Mouse (Mus musculus) layer of hippocampus, postnatal 10 days (tissue): ENCODE data around the gene 1700024P04Rik. TPM values are rescaled to one million over a fixed set of nuclear protein-coding genes. Genes with fewer than 3 reads are reported as not detected.

Experiments used
- DNase-seq, 2 experiments: peaks; one replicate each; pipeline ENCODE4 v3.0.0; 2021; ENCODE audit warnings: low spot score in 2 of 2
- total RNA-seq, 2 experiments: library from RNA; stranded (reverse); gene quantifications; 2 replicates each; pipeline ENCODE4 v1.2.3; 2021

1700024P04Rik gene
- total RNA-seq, 2 experiments from 2014 or later, result not detected

DNA sequence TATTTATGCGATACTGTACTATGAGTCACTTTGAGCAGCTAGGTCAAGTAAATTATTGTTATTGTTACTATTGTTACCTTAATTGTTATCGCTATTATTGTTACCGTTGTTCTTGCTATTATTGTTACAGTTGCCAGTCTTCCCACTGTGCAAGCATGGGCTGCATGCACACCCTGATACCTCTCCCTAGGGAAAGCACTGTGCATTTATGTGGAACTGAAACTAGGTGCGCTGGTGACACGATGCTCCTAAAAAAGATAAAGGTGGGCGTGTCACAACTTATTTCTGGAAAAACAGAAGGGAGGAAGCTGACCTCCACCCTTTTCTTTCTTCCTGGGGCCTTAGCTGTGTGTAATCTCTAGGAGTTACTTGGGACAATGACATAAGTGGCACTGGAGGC is 16.4 kb downstream of the 1700024P04Rik start:
- DNase-seq, result no peak

DNA sequence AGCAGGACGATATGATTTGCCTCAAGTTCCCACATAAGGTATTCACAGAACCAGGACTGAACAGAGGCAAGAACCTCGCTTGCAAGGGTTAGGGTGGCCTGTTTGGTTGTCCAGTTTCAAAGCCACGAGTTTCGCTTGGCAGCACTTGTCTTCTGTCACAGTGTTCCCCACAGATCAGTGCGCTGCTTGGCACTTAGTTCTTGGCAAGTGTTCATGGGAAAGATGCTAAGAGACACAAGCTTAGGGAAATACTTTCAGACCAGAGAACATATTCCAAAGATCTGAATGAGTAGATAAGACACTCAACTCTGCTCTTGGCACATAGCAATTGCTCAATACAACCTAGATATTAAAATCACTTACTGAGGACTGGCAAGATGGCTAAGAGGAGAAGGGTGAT is 17.8 kb downstream of the 1700024P04Rik start:
- peak in 1 of 2 experiments; percentile 6 for DNase-seq

DNA sequence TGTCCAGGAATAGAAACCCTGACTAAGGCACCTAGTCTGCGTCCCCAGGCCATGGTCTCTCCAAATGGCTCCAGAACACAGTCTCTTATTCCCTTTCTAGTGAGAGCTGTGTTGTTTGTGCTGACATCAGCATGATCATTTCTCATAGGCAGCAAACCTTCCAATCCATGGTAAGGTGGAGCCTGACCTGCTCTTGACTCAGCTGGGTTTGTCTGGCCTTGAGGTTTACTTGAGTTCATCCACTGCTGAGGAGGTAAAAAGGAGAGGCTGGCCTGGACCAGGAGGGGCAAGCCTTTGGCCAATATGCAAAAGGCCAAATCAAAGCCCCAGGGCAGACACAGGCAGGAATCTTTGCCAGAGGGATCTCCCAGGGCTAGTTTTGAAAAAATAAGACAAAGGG is 20.8 kb downstream of the 1700024P04Rik start:
- no peak for DNase-seq

DNA sequence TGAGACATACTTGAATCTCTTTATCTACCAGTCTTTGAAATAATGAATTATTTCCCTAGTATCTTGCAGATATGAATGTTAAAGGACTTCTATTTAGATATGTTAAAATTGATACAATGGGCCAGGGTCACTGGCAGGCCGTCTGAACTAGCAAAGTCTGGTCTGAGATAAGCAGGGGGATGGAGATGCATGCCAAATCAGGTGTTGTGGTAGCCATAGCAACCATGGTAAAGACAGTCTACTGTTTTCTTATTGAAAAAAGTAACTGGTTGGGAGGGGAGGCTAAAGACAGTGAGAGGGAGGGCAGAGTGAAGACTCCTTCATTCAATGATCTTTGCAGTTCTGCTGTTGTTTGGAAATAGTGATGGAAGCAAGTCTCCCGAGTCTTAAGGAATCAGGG is 26.2 kb downstream of the 1700024P04Rik start:
- DNase-seq, result no peak

DNA sequence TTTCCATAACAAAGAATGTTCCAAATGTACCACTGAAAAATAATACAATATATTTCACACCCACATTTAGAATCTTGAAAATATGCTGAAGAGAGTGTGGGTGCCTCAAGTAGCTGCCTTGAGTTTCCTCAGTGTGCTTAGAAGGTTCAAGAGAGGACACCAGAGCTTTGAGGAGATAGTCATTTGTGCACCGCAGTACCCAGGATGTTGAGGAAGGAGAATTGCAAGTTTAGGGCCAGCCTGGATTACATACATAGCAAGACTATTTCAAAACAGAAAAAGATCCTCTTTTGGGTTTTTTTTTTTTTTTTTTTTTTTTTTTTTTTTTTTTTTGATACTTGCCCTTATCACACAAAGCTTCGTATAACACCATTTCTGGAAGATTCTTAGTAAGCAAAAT is 28.2 kb downstream of the 1700024P04Rik start:
- no peak for DNase-seq

DNA sequence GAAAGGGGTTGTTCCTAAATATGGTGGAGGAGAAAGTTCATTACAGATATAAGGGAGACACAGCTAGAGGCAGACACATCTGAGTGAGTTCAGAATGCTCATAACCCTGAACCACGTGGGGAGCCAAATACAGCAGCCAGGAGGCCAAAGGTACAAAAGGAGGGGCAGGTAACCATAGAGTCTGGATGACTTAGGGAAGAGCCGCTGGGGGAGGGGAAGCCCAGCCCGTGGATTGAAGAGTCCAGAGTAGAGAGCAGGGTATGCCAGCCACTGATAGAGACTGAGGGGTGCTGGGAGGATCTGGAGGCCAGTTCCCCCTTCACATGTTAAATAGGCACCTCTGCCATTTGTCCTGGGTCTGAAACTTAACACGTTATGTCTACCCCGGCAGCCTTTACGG is 28.7 kb downstream of the 1700024P04Rik start:
- no peak for DNase-seq

DNA sequence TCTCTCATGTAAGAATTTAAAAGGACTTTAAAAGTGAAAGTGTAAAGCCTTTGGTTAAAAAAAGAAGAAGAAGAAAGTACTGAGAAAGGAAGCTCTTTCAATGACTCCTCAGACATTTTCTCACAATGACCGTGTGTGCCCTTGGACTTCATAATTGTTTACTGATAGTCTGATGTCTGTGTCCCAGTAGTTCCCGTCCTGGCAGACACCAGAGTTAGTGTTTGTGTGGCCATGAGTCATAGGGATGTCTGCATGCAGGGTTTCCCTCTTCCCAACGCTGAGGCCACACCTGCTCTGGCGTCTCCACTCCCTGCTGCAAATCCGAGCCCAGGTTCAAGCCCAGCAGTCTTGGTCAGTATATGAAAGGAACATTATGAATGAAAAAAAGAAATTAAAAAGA is 29.1 kb downstream of the 1700024P04Rik start:
- DNase-seq, result no peak

DNA sequence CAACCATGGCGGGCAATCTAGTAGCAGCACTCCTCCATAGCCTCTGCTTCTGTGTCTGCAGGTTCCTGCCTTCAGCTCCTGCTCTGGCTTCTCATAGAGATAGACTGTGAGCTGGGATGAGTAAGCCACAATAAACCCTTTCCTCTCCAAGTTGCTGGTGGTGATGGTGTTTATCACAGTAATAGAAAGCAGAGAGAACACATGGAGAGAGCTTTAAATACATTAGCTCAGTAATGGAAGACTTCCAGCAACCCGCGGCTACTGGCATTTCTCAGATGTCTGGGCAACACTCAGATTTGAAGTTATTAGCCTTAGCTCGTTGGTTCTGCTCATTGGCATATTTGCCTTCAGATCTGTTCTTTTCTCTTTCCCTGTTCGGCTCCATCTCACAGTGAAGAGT is 30.5 kb downstream of the 1700024P04Rik start:
- DNase-seq, result peak; percentile 8 to 19

DNA sequence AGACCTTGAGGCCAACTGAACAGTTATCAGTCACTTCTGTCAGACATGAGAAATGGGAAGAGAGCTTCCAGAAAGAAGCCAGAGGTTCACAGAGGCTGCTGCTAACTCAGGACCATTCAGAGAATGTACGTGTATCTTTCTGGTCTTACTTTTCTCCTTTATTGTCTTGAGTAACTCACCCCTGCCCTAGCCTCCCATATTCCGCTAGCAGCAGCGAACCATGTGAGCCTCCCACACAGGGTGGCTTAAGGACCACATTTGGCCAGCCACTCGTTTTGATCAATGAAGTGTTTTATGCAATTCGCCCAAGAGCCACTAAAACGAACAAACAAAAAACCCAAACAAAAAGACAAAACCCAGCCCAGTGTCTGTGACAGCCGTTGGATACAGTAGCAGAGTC is 32.4 kb downstream of the 1700024P04Rik start:
- DNase-seq, result no peak

DNA sequence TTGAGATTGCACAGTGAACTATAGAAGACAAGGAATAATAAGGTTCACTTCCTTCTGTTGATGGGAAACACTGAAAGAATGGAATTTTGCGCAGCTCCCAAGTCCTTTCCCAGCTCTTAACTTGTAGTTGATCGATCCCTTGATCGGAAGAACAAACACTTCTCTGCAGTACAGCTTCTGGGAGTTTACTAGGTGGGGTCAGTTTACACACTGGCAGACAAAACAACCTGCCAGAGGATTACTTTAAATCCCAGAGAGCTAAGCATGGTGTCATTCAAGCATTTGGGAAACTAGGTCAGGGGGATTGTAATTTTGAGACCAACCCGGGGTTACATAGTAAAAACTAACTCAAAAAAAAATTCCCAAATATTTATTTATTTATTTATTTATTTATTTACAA is 36.2 kb downstream of the 1700024P04Rik start:
- DNase-seq, result no peak

DNA sequence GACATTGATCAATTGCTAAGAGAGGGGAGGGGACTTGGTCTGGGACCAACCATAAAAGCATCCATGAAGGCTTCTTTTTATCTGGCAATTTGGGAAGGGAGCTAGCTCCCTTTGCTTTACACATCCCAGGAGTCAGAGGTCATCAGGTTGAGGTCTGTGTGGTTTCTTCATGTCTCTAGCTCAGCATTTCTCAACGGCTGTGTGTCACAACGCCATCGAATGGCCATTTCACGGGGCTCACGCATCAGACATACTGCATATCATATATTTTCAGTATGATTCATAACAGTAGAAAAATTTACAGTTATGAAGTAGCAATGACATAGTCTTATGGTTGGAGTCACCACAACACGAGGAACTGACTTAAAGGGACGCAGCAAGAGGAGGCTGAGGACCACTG is 37.9 kb downstream of the 1700024P04Rik start:
- no peak for DNase-seq

DNA sequence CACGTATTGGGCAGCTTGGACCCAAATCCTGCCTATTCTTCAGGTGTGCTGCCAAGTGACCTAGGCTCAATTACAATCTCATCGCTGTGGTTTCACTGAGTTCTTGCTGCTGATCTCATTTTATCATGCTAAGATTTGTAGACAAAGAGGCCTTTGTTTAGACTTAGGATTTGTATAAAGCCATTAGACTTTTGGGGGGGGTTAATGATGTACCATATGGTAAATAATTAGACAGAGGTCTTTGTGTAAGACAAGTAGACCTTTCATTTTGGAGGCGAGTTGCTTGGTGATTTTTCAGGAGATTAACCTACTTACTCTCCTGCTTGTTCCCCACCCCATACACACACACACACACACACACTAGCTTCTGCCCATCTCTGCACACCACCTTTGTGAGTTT is 38.5 kb downstream of the 1700024P04Rik start:
- no peak for DNase-seq

DNA sequence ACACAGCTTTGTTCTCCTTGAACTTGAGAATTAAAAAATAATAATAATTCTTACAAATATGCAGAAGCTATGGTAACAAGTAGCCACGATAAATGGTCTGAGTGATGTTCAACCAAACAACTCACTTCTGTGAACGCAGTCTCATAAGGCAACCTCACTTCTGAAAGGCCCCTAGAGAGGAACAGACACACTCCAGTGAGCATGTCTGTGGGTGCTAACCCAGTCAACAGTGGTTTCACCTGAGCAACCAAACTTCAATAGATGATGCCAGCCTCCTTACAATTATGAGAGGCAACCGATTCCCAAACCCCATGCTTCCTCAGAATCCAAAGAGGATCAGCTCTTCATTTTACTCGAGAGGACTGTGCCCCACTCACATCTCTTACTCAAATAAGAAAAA is 39.0 kb downstream of the 1700024P04Rik start:
- no peak for DNase-seq

DNA sequence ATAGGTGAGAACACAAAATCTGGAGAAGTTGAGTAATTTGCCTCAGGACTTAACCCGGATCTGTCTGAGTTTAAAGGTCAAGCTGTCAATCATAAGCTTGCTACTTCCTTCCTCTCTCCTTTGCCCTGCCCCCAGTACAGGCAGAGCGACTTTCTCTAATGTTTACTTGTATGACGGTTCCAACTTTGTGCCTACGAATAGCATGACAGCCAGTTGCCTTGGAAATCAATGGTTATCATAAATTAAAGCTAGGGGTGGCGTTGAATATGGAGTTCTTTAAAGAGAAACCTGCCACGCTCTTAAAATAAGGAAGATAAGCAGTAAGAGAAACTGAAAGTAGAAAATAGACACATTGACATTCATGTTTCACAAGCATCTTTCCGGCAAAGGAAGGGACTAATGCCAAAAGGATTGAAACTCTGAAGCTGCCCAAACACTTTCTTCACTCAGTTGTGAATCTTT is 39.7 kb downstream of the 1700024P04Rik start:
- no peak for DNase-seq

DNA sequence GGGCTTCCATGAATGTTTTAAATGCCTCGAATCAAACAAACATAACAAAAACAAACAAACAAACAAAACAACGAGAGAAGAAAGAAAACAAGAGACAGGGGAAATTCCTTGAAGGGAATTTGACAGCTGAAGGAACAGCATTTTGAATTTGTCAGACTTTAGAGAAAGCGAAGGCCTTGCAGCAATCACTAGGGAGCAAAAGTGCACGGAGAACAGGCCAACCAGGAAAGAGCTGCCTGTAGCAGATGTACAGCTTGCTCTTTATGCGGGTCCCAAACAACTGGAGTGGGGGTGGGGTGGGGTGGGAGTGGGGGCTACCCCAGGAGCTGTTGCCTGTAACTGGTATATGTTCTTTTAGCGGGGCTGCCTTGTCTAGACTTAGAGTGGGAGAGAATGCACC is 42.0 kb downstream of the 1700024P04Rik start:
- no peak for DNase-seq

DNA sequence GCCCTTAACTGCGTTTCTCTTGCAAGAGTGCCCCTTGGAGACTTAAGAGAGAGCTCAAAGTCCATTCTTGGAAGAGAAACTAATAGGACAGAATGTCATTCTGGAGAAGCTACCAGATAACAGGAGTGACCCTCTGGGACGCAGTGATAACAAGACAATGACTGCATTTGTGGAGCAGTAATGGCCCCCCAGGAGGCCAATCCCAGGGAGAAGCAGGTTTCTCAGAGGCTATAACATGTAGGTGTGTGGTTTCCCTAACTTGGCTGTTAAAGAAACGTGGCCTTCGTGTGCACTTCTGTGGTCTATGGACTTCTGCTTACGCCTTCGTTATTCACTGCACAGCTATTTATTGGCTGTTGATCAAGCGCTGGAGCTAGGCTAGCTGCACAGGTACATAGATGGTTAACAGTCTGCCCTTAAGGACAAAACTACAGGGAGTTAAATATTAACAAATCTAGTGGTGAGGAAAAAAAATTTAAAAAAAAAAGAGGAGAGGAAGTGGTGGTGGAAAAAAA is 42.5 kb downstream of the 1700024P04Rik start:
- no peak for DNase-seq

DNA sequence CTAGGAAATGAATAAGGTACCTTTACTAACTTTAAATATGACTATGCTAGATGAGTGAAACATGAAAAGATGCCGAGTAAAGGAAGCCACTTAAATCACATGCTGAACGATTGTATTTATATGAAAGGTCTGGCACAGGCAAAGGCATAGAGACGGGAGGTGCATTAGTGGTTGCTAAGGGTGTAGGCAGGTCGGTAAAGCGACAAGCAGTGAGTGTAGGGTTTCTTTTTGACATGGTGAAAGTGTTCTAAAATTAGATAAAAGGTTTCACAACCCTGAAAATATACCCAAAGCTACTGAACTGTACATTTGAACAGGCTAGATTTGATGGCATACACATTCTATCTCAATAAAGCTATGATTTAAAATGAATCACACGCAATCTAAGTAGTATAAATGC is 47.3 kb downstream of the 1700024P04Rik start:
- no peak for DNase-seq

Other genes starting within 250 kb of the 1700024P04Rik start
- gene Fcho2, start 169.1 kb downstream of the 1700024P04Rik start, total RNA-seq, result 10 to 100 TPM; 36.0 to 37.1 TPM
- gene Tnpo1, start 58.2 kb downstream of the 1700024P04Rik start, total RNA-seq, result 10 to 100 TPM; 64.7 to 69.3 TPM
- gene Zfp366, start 200.3 kb upstream of the 1700024P04Rik start, total RNA-seq, result 1 to 10 TPM; 6.2 to 6.7 TPM